Mouse (Mus musculus): Measurements from ENCODE around the gene Dydc1. TPM values are rescaled to one million over a fixed set of nuclear protein-coding genes. Genes with fewer than 3 reads are reported as not detected.
"Not testable (repeated sequence)": the region's sequence is repeated elsewhere in the genome, so short reads cannot be mapped to it uniquely, and the experiment has no call there.

Dydc1 gene
- under 1 TPM in 1 of 4 experiments, not detected in 3; 0.37 TPM for total RNA-seq (2022)

DNA sequence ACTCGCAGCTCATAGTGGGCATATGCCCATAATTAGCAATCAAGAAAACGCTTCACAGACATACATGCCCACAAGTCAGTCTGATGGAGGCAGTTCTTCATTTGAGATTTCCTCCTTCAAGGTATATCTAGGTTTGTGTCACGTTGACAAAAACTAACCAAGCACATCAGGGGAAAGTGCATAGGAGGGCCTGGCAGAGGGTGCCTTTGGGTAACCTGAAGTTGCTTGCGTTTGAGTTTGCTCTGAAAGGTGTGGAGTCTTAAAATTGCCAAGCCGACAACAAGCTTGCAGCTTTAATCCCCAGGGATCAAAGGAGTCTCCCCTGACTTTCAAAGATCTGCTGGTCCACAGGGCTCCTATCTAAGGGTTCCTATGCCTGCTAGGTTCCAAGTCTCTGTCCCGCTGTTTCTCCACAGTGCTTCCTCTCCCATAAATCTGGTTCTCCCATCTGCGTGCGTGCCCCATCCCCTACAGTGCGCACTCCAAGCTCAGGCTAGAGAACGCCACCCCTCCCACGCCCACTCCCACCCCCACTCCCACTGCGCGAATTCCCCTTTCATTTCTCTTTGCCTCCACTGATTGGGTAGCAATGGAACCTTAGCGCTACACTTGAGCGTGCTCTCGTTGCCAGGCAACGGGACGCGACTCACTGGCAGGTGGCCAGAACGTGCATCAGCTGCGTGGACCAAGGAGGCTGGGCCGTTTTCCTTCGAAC is at the start of gene Dydc1:
Dydc1 (plus strand) TSS at position 683 of the 715 bp plus-strand sequence.
- DNase-seq = peak; percentile 54

GRCm38 (mm10) chr14:41025087-41025486 is 47.6 kb upstream of the Dydc1 start:
- no peak for DNase-seq

- no peak for DNase-seq
Measured at GRCm38 (mm10) chr14:41025594-41026284, 47.0 kb upstream of the Dydc1 start.

DNA sequence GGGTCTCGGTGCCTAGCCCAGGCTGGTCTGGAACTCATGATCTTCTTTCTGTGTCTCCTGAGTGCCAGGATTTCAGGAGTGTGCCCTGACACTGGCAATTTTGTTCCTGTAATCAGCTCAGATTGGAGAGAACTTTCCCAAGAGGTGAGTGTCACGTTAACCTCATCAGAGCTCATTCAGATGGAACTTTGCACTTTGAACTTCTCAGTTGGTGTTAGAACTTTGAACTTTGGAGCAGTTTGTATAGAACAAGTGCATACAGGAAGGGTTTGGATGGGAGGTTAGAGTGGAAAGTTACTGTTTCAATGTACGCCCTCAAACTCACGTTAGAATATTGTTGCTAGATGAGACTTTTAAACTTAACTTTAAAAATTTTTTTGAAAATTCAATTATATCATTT is 43.4 kb upstream of the Dydc1 start:
- DNase-seq = no peak

DNA sequence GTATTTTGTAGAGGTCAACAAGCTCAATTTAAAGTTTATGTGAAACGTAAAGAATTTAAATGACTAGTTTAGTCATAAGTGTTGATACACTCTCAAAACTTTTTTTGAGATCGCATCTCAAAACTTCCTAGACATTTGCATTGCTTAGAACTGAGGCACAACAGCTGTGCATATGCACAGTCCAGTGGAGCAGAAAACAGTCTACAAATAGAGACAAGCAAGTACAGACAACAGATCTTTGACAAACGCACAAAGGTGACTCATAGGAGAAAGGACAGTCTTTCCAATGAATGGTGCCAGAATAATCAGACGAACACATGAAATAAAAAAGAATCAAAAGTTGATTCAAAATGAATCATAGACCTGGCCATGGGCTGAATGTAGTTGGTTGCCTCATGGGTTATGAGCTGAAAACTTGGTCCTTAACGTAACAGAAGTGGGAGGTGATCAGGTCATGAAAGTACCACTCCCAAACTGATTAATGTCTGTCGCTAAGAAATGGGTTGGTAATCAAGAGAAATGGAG is 41.7 kb upstream of the Dydc1 start:
- no peak for DNase-seq

- DNase-seq = peak; percentile 35
Measured at GRCm38 (mm10) chr14:41033135-41034110, 39.3 kb upstream of the Dydc1 start.

- DNase-seq = no peak
Measured at GRCm38 (mm10) chr14:41035146-41035798, 37.4 kb upstream of the Dydc1 start.

- DNase-seq = no peak
Measured at GRCm38 (mm10) chr14:41047402-41047801, 25.3 kb upstream of the Dydc1 start.

- no peak for DNase-seq
Measured at GRCm38 (mm10) chr14:41050471-41050870, 22.2 kb upstream of the Dydc1 start.

DNA sequence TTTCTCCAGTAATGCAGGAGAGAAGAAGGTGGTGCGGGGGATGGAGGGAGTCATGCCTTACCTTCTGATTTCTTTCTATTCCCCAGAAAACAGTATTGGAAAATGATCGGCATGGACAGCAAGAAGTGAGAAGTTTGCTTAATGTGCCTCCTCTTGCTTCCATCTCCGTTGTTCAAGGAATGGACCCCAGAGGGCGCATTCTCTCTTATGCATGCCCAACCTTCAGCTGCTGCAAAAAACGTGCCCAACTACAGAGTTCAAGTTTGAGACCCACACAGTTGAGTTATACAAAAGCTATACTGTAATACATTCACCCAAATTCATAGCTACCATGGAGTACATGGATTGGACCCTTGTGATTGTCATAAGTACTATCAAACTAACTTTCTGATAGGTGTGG is 20.2 kb upstream of the Dydc1 start:
- DNase-seq = no peak

- DNase-seq = not testable (repeated sequence)
Measured at GRCm38 (mm10) chr14:41053190-41053589, 19.5 kb upstream of the Dydc1 start.

- no peak for DNase-seq
Measured at GRCm38 (mm10) chr14:41065168-41065567, 7.5 kb upstream of the Dydc1 start.

- no peak for DNase-seq
Measured at GRCm38 (mm10) chr14:41066416-41066815, 6.3 kb upstream of the Dydc1 start.

- no peak for DNase-seq
Measured at GRCm38 (mm10) chr14:41069108-41069507, 3.6 kb upstream of the Dydc1 start, which contains the start of gene Dydc2. Gene Dydc2 (minus strand): TSS chr14:41069208.

GRCm38 (mm10) chr14:41070343-41070742 is 2.4 kb upstream of the Dydc1 start:
- DNase-seq = no peak

DNA sequence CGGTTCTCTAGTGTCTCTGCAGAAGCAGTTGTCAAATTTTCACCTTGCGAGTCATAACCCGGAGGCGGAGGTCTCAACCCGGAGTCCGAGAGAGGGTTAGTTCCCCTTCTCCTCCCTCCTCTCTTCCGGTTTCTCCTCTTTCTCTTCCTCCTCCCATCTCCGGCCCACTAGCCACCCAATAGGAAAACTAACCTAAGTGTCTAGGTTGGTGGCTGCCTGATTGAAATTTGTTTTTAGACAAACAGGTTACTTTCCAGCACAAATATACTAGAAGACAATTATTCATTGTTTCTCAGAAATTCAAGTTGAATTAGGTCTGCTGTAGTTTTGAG is 199 bp downstream of the Dydc1 start:
- DNase-seq = no peak

DNA sequence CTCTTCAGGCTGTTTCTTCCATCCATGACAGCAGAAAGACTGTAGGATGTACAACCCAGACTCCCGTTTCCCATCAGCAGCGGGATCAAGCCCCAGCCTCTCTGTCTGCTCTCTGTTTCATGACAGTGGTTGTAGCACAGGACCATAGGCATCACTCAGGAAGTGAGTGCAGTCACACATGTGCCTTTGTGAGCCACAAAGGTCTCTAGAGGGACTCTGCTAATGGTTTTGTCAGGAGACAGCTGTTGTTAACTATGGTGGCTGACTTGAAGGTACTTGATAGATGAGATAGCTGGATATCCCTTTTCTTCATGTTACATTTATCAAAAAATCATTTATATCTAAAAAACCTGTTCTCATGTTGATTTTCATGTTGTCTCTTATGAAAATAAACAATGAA is 9.7 kb downstream of the Dydc1 start:
- DNase-seq = no peak

DNA sequence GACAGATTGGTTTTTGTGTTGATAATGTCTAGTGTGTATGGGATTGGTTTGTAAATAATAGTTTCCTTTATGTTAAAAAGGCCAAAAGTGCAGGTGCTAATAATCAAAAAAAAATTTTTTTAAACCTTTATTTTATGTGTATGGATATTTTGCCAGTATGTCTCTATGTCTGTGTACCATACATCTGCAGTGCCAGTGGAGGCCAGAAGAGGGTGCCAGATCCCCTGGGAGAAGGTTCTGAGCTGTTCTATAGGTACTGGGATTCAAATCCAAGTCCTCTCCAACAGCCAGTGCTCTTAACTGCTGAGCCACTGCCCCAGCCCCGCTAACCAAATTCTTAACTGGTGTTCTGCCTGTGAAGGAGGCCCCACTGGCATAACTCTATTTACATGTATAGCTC is 14.8 kb downstream of the Dydc1 start:
- no peak for DNase-seq

DNA sequence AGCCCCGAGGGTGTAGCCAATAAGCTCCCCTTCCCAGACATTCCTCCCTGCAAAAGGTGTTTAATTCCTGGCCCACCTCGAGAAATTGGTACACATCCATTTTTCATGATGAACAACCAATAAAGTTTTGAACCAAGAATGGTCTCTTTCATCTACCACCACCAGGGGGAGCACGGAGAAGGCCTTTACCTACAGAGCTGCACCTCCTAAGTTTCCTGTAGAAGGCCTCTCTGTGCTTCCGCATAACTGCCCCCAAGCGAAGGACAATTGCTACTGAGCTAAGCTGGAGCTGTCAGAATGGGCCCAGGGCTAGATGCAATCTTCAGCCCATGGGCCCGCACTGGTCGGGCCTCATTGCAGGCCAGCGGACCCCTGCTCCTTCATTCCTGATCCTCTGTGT is 18.1 kb downstream of the Dydc1 start:
- DNase-seq = no peak

- no peak for DNase-seq
Measured at GRCm38 (mm10) chr14:41094114-41094513, 21.4 kb downstream of the Dydc1 start.

DNA sequence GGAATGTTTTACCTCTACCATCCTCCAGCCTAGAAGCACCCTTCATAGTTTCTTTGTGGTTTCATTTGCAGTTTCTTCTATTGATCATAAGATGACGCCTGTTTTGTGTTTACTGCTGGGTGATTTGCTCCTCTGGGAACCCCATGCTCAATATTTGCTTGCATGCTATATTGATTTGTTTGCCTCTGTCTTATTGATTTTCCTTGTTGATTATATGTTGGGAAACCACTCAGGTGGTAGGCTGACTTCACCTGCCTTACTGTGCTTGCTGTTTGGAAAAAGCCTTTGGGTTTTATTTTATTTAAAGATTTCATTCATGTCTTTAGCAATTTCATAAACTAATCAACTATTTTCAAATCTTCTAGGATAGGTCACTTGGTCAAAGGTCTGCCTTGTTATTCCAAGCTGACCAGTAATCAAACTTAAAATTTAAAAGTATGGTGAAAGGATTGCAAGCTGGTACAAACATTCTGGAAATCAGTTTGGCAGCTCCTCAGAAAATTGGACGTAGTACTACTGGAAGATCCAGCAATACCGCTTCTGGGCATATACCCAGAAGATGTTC is 23.7 kb downstream of the Dydc1 start:
- DNase-seq = no peak

- no peak for DNase-seq
Measured at GRCm38 (mm10) chr14:41098726-41099125, 26.0 kb downstream of the Dydc1 start.

Measured in adrenal gland, adult 8-10 months (tissue).